Mouse (Mus musculus) embryonic facial prominence, embryonic 14.5 days (tissue): ENCODE results near the gene Med27. TPM values are rescaled to one million over a fixed set of nuclear protein-coding genes. Genes with fewer than 3 reads are reported as not detected.

Source experiments
- ATAC-seq: fragments of 200-750 bp; cut with Nextera tagmentation; 2 replicates; pipeline ENCODE4 v1.8.0; 2017; ENCODE audit warnings: low read depth, moderate number of reproducible peaks, moderate TSS enrichment
- DNase-seq: peaks from one replicate; pipeline ENCODE4 v3.0.0-alpha.2; 2015; ENCODE audit warnings: low spot score
- H3K27ac ChIP-seq: fragments of 300-500 bp; sonication (generic); replicated peaks from 2 replicates; pipeline ENCODE4 v1.5.1; 2014; ENCODE audit warnings: low read depth, mild to moderate bottlenecking, low read length, moderate library complexity
- H3K27me3 ChIP-seq: fragments of 300-500 bp; sonication (generic); replicated peaks from 2 replicates; pipeline ENCODE4 v1.6.1; 2014; ENCODE audit warnings: low read length; ENCODE audit not compliant: control insufficient read depth, insufficient read depth
- H3K36me3 ChIP-seq: fragments of 300-500 bp; sonication (generic); 2 replicates; pipeline ENCODE4 v1.6.1; 2014; ENCODE audit warnings: low read length, mixed read lengths; ENCODE audit not compliant: control insufficient read depth, insufficient read depth
- H3K4me1 ChIP-seq: fragments of 300-500 bp; sonication (generic); 2 replicates; pipeline ENCODE4 v1.6.1; 2014; ENCODE audit warnings: antibody characterized with exemption, low read length; ENCODE audit not compliant: control insufficient read depth, insufficient read depth
- H3K4me2 ChIP-seq: fragments of 300-500 bp; sonication (generic); 2 replicates; pipeline ENCODE4 v1.6.1; 2014; ENCODE audit warnings: low read depth, mild to moderate bottlenecking, low read length, moderate library complexity, mixed read lengths
- H3K4me3 ChIP-seq: fragments of 300-500 bp; sonication (generic); 2 replicates; pipeline ENCODE4 v1.5.1; 2014; ENCODE audit warnings: low read depth, mild to moderate bottlenecking, low read length
- H3K9ac ChIP-seq: fragments of 300-500 bp; sonication (generic); 2 replicates; pipeline ENCODE4 v1.6.1; 2014; ENCODE audit warnings: low read depth, mild to moderate bottlenecking, low read length, moderate library complexity, mixed read lengths
- H3K9me3 ChIP-seq: fragments of 300-500 bp; sonication (generic); 2 replicates; pipeline ENCODE4 v1.6.1; 2016; ENCODE audit warnings: low read length; ENCODE audit not compliant: control insufficient read depth
- WGBS: fragments of 180-500 bp; shearing (Covaris S2); extraction: QIAGEN DNeasy Blood & Tissue Kit; methylation state at CpG from one replicate; pipeline ENCODE4 v1.1.7; 2014; 5-methylcytosine and 5-hydroxymethylcytosine counted together
- polyA plus RNA-seq: library from polyadenylated mRNA; unstranded; fragments of >200 nt; fragmentation: Nextera tagmentation; extraction: Ambion mirVana; gene quantifications from 2 replicates; pipeline ENCODE4 v1.2.1, GENCODE M21; 2014

Med27 gene
- polyA plus RNA-seq, 1 experiment from 2014 or later: 50.9 TPM

- Histone ChIP-seq H3K36me3 (no peaks in the 10 kb centered on the region), H3K4me2 (no peak overlapping the region), H3K27me3 (no peaks in the 10 kb centered on the region), H3K9ac (no peak overlapping the region), H3K4me3 (no peak overlapping the region), H3K27ac (no peak overlapping the region), H3K9me3 (no peaks in the 10 kb centered on the region), H3K4me1 (no peaks in the 10 kb centered on the region)
- 69% methylated on average over 3 of the region's 3 CpGs for WGBS
- no peak for ATAC-seq
- DNase-seq: no peak
These were observed 80.1 kb downstream of the Med27 start for GRCm38 (mm10) chr2:29426684-29427083.

DNA sequence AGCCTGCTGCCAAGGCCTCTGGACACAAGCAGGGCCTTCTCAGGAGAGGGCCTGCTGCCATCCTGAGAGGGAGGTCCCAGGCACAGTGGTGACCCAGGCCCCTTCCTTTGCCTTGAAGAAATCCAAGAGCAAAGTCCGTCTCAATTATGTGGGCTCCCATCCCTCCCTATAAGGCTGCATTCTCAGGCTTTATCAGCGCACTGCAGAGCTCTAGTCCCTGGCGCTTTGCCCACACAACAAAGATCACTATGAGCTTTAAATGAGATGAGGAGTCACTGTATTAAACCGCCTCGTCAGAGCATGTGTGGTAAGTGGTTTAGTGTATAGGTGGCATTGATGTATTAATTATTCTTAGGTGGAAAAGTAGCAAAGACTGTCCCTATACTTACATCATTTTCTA, 85.9 kb downstream of the Med27 start:
- ATAC-seq: no peak
- 84% methylated on average over 5 of the region's 5 CpGs for WGBS
- H3K4me2 ChIP-seq: no peak overlapping the region

DNA sequence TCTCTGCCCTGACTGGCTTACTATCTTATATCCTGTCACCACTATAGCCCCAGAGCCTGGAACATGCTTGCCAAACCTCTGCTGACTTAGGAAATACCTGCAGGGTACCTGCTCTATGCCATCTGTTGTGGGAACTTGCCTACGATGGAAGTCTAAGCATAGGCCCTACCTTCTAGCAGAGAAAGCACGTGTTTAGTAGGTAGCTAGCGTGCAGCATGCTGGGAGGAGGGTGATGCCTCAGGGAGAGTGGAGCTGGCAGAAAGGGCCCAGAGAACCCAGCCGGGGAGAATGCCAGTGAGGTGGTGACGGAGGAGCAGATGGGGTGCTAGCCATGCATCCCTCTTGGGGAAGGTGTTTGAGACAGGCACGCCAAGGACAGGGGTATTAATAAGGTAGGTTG, 89.8 kb downstream of the Med27 start:
- H3K4me1 ChIP-seq: peaks cover 5% of the 10 kb centered on the region; the same call in 1 of the 2 replicates
- H3K4me3 ChIP-seq: no peak overlapping the region
- no peaks in the 10 kb centered on the region for H3K9me3 ChIP-seq
- 81% methylated on average over 6 of the region's 6 CpGs for WGBS
- no peaks in the 10 kb centered on the region for H3K27me3 ChIP-seq
- no peak for ATAC-seq
- no peak for DNase-seq
- H3K4me2 ChIP-seq: no peak overlapping the region
- no peak overlapping the region for H3K9ac ChIP-seq
- no peak overlapping the region for H3K27ac ChIP-seq
- no peaks in the 10 kb centered on the region for H3K36me3 ChIP-seq

More for the DNA sequence above, 85.9 kb downstream of the Med27 start:
- H3K9me3 ChIP-seq: no peaks in the 10 kb centered on the region
- H3K36me3 ChIP-seq: no peaks in the 10 kb centered on the region
- no peak overlapping the region for H3K4me3 ChIP-seq
- no peaks in the 10 kb centered on the region for H3K27me3 ChIP-seq
- no peak for DNase-seq
- no peaks in the 10 kb centered on the region for H3K4me1 ChIP-seq
- H3K27ac ChIP-seq: no peak overlapping the region
- H3K9ac ChIP-seq: no peak overlapping the region

DNA sequence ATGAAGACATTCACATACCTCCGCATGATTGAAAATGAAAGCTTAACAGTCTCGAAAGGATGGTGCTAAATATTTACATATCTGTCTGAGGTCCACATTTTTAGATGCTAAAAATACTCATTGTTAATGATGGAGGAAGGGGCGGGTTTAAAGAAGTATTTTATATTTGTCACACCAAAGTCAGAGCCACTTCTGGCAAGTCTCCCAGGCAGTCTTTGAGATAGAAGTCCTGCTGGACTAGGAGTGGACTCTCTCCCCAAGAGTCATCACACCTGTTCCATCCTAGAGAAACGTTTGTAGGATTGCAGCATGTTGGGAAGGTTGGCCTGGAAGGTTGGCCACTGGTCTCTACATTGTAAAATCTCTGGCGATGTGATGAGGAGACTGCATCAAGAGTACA, 90.5 kb downstream of the Med27 start:
- Histone ChIP-seq H3K4me3 (no peak overlapping the region), H3K9ac (no peak overlapping the region), H3K27ac (no peak overlapping the region), H3K4me2 (no peak overlapping the region), H3K27me3 (no peaks in the 10 kb centered on the region), H3K9me3 (no peaks in the 10 kb centered on the region), H3K36me3 (no peaks in the 10 kb centered on the region), H3K4me1 (peaks cover 5% of the 10 kb centered on the region; the same call in 1 of the 2 replicates)
- ATAC-seq (no peak), DNase-seq (no peak)
- 82% methylated on average over 5 of the region's 5 CpGs for WGBS

DNA sequence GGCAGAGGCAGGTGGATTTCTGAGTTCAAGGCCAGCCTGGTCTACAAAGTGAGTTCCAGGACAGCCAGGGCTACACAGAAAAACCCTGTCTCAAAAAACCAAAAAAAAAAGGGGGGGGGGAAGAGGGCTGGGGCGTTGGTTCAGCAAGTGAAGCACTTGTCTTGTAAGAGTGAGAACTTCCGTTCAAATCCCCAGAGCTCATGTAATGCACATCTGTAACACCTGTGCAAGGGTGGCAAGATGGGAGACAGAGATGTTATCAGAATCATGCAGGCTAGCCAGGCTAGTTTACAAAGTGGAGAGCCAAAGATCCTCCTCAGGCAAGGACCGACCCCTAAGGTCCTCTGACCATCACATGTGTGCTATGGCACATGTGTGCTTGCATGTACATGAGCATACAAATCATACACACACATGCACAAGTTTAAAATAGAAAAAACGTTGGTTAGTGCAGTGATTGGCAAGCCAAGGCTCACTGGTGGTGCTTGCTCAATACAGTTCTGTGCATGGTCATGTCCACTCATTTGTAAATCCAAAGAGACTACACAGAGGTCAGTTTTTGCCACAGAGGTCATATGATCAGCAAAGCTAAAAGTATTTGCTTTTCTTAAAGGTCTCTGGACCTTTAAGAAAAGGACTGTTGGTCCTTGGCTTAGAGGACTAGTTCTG, 91.4 kb downstream of the Med27 start:
- Histone ChIP-seq H3K27me3 (no peaks in the 10 kb centered on the region), H3K4me1 (peaks cover 5% of the 10 kb centered on the region; the same call in 1 of the 2 replicates), H3K4me3 (no peak overlapping the region), H3K9ac (no peak overlapping the region), H3K27ac (no peak overlapping the region), H3K4me2 (no peak overlapping the region), H3K9me3 (no peaks in the 10 kb centered on the region), H3K36me3 (no peaks in the 10 kb centered on the region)
- DNase-seq (no peak), ATAC-seq (no peak)
- WGBS: 88% methylated on average over 4 of the region's 4 CpGs

DNA sequence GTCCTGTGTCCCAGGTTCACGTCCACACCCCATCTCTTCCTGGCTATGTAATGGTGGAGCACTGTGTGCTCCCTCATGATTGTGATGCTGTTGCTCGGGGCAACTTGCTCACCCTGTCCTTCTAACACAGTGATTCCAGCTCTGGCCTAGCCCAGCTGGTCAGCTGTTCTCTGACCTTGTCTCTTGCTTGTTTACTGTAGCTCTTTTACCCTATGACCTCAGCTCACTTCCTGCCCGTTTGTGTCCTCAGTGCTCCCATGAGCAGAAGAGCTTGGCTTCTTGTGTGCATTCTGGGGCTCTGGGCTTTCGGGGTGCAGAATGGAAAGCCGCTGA, 91.9 kb downstream of the Med27 start:
- Histone ChIP-seq H3K9me3 (no peaks in the 10 kb centered on the region), H3K4me3 (no peak overlapping the region), H3K4me2 (no peak overlapping the region), H3K27me3 (no peaks in the 10 kb centered on the region), H3K9ac (no peak overlapping the region), H3K4me1 (peaks cover 5% of the 10 kb centered on the region; the same call in 1 of the 2 replicates), H3K36me3 (no peaks in the 10 kb centered on the region), H3K27ac (no peak overlapping the region)
- WGBS: 61% methylated on average over 5 of the region's 5 CpGs
- DNase-seq: no peak
- no peak for ATAC-seq

GRCm38 (mm10) chr2:29438986-29439385, 92.4 kb downstream of the Med27 start:
- no peak overlapping the region for H3K9ac ChIP-seq
- H3K9me3 ChIP-seq: no peaks in the 10 kb centered on the region
- H3K4me2 ChIP-seq: no peak overlapping the region
- H3K4me3 ChIP-seq: no peak overlapping the region
- no peak for ATAC-seq
- no peak overlapping the region for H3K27ac ChIP-seq
- H3K27me3 ChIP-seq: no peaks in the 10 kb centered on the region
- peaks cover 5% of the 10 kb centered on the region; the same call in 1 of the 2 replicates for H3K4me1 ChIP-seq
- no peak for DNase-seq
- no peaks in the 10 kb centered on the region for H3K36me3 ChIP-seq
- WGBS: 73% methylated on average over 1 of the region's 1 CpGs

GRCm38 (mm10) chr2:29439396-29439795, 92.8 kb downstream of the Med27 start:
- Histone ChIP-seq H3K4me3 (no peak overlapping the region), H3K27ac (no peak overlapping the region), H3K27me3 (no peaks in the 10 kb centered on the region), H3K9ac (no peak overlapping the region), H3K4me1 (peaks cover 5% of the 10 kb centered on the region; the same call in 1 of the 2 replicates), H3K36me3 (no peaks in the 10 kb centered on the region), H3K9me3 (no peaks in the 10 kb centered on the region), H3K4me2 (no peak overlapping the region)
- ATAC-seq (no peak), DNase-seq (no peak)
- 70% methylated on average over 7 of the region's 7 CpGs for WGBS

DNA sequence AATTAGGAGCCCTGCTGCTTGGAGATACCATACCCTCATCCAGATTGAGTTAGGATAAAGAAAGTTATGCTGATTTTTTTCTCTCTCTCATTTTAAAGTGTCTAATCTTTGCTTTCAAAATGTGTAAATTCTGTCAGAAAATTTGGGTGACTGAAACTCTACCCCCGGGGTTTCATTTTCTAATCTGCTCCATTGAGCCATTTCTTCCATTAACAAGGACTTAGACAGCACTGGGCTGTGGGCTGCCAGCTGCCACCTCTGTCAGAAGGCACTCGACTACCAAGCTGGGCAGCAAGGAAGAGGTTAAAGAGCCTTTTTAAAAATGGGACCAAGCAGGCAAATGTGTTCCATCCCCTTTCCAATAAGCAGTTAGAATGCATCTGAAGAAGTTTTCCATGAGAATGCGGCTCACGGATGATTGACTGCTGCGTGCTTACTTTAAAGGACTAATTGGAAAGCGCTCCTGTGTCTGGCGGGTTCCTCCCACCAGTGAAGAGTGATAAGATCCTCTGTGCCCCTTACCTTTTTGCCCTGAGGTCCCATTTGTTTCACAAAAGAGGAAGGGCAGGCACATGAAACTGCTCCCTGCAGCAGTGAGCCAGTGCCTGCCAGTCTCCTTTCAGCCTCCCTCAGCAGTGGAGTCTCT, 93.4 kb downstream of the Med27 start:
- no peak overlapping the region for H3K27ac ChIP-seq
- H3K4me1 ChIP-seq: peaks cover 5% of the 10 kb centered on the region; the same call in 1 of the 2 replicates
- H3K36me3 ChIP-seq: no peaks in the 10 kb centered on the region
- WGBS: 42% methylated on average over 7 of the region's 7 CpGs
- H3K27me3 ChIP-seq: no peaks in the 10 kb centered on the region
- H3K9me3 ChIP-seq: no peaks in the 10 kb centered on the region
- no peak overlapping the region for H3K4me2 ChIP-seq
- H3K9ac ChIP-seq: no peak overlapping the region
- ATAC-seq (no peak), DNase-seq (no peak)
- H3K4me3 ChIP-seq: no peak overlapping the region
